Mouse (Mus musculus) ES-E14 (cell line): Measurements from ENCODE around the gene Tead1. TPM values are rescaled to one million over a fixed set of nuclear protein-coding genes. Genes with fewer than 3 reads are reported as not detected.

Source experiments
- DNase-seq: peaks from one replicate; pipeline ENCODE4 v3.0.0-alpha.2; 2013; ENCODE audit warnings: low read depth, low spot score
- H3K27ac ChIP-seq: 2 replicates; pipeline ENCODE4 v1.5.1; 2012; ENCODE audit warnings: low read depth, mild to moderate bottlenecking, low read length, moderate library complexity, mixed read lengths; ENCODE audit not compliant: poor library complexity, insufficient read depth, severe bottlenecking
- H3K36me3 ChIP-seq: 2 replicates; pipeline ENCODE4 v1.6.1; 2012; ENCODE audit warnings: mild to moderate bottlenecking, low read length, moderate library complexity, mixed read lengths; ENCODE audit not compliant: control insufficient read depth, poor library complexity, insufficient read depth, severe bottlenecking
- H3K4me1 ChIP-seq, 2 experiments: fragments of 150-350 bp in 1 of 2; sonication (generic) in 1 of 2; 2 replicates each; pipeline ENCODE4 v1.6.1; 2012; ENCODE audit warnings: low read length in 2 of 2, mild to moderate bottlenecking in 1 of 2, mixed read lengths in 1 of 2; ENCODE audit not compliant: control insufficient read depth in 2 of 2, insufficient read depth in 2 of 2, poor library complexity in 1 of 2
- H3K4me3 ChIP-seq, 2 experiments: fragments of 150-350 bp in 1 of 2; sonication (generic) in 1 of 2; 2 replicates each; pipeline ENCODE4 v1.5.1; 2012; ENCODE audit warnings: low read length in 2 of 2, low read depth in 1 of 2, mild to moderate bottlenecking in 1 of 2, mixed read lengths in 1 of 2; ENCODE audit not compliant: insufficient read depth in 1 of 2, poor library complexity in 1 of 2, severe bottlenecking in 1 of 2
- H3K9ac ChIP-seq: 2 replicates; pipeline ENCODE4 v1.6.1; 2012; ENCODE audit warnings: low read depth, mild to moderate bottlenecking, low read length, mixed read lengths; ENCODE audit not compliant: poor library complexity, insufficient read depth, severe bottlenecking
- H3K9me3 ChIP-seq: fragments of 150-350 bp; sonication (generic); 2 replicates; pipeline ENCODE4 v1.6.1; 2012; ENCODE audit warnings: low read depth, mild to moderate bottlenecking, low read length; ENCODE audit not compliant: control insufficient read depth, insufficient read depth
- CHD2 ChIP-seq: IDR thresholded peaks from 2 replicates; pipeline ENCODE4 v1.6.1; 2014; ENCODE audit warnings: mild to moderate bottlenecking, low read depth, low read length, inconsistent platforms
- HCFC1 ChIP-seq: IDR thresholded peaks from 2 replicates; pipeline ENCODE4 v1.6.1; 2012; ENCODE audit warnings: low read length, inconsistent platforms, borderline replicate concordance; ENCODE audit not compliant: insufficient read depth
- MAFK ChIP-seq: IDR thresholded peaks from 2 replicates; pipeline ENCODE4 v1.6.1; 2014; ENCODE audit warnings: mild to moderate bottlenecking, low read depth, low read length, inconsistent platforms; ENCODE audit not compliant: insufficient read depth
- ZC3H11A ChIP-seq: IDR thresholded peaks from 2 replicates; pipeline ENCODE4 v1.6.1; 2012; ENCODE audit warnings: low read depth, mild to moderate bottlenecking, inconsistent platforms, low read length, borderline replicate concordance
- ZNF384 ChIP-seq: IDR thresholded peaks from 2 replicates; pipeline ENCODE4 v1.6.1; 2012; ENCODE audit warnings: low read depth, low read length, inconsistent platforms
- in situ Hi-C, 2 experiments: fragments of 600-800 bp; cut with MboI; formaldehyde crosslinking; loops; one replicate each; pipeline ENCODE4 v1.15.1; 2025; ENCODE audit warnings: low sequenced_read_pairs in 2 of 2, inconsistent platforms in 1 of 2; ENCODE audit not compliant: unreplicated experiment in 2 of 2
- total RNA-seq: library from RNA; depleted of rRNA; stranded (reverse); fragments of 300-350 nt; gene quantifications from 2 replicates; pipeline ENCODE4 v1.2.3, GENCODE M21; 2012

Gene Tead1
- total RNA-seq, 1 experiment, result 90.5 TPM

DNA sequence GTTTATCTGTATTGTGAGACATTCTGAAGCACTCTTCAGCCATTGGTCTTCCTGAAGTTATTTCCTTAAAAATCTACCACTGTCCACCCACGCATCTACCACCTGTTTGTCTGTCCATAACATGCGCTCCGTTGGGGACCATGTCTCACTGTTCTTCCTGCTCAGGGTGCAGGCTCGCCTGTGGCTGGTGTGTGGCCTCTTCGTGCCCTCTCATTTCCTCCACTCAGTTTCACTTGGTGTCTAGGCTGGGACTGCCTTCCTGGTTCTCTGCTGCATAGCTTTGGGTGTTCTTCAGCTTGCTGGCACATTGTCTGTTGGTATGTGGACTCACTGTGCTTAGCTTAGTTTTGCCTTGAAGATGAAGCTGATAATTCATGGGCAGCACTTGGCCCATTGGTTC lies 32.9 kb downstream of the Tead1 start:
- Histone ChIP-seq H3K4me3 (no peak overlapping the region), H3K27ac (no peak overlapping the region), H3K4me1 (peaks cover 0 to 19% of the 10 kb centered on the region in 2 experiments; a peak in 3 of 4 replicates), H3K36me3 (peaks cover 2% of the 10 kb centered on the region; the same call in 1 of the 2 replicates), H3K9ac (no peak overlapping the region), H3K9me3 (no peaks in the 10 kb centered on the region)
- in situ Hi-C loops, result no loop called here
- TF ChIP-seq ZNF384 (no peak), ZC3H11A (no peak), MAFK (no peak), CHD2 (no peak), HCFC1 (no peak)
- DNase-seq, result no peak

DNA sequence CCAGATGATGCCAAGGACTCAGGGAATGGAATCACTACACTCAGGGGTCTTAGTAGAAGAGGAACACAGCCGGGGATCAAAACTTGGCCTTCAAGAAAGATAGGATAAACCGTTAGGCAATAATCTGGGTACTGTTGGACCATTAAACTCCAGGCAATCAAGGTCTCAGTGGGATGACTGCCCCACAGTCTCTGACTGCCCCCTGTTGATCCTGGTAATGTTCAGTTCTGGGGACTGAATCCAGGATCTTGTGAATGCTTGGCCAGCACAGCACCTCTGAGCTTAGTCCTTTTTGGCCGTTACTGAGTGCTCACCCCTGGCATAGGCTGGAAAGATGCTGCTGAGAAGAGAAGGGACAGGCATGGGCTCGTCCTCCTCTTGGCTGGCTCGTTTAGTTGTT lies 34.4 kb downstream of the Tead1 start:
- no peak overlapping the region for H3K4me3 ChIP-seq
- H3K36me3 ChIP-seq, result no peaks in the 10 kb centered on the region
- no peak for DNase-seq
- H3K9ac ChIP-seq, result no peak overlapping the region
- no peak for TF ChIP-seq ZNF384
- TF ChIP-seq MAFK, result no peak
- no peak for TF ChIP-seq CHD2
- no peak for TF ChIP-seq HCFC1
- TF ChIP-seq ZC3H11A, result no peak
- peaks cover 4 to 28% of the 10 kb centered on the region in 2 experiments; a peak in 3 of 4 replicates for H3K4me1 ChIP-seq
- H3K27ac ChIP-seq, result no peak overlapping the region
- H3K9me3 ChIP-seq, result no peaks in the 10 kb centered on the region
- in situ Hi-C loops, result no loop called here

DNA sequence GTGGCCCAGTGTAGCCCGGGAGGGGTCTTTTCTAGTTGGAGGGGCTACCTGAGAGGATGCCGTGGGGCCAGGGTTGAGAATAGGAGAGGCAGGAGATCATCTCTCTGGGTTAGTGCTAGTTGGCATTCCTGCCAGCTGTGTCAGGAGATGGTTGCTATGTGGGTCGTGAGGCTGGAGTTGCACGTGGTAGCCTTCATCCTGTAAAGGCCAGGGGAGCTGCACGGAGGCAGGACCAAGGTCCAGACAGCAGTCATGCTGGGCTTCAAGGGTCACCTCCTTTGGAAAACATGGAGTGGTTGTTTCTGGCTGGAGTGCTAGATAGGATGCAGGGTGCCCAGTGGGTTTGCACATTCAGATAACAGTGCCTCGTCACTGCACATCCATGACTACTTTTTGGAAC lies 35.7 kb downstream of the Tead1 start:
- Histone ChIP-seq H3K4me1 (peaks cover 4 to 31% of the 10 kb centered on the region in 2 experiments; a peak in 3 of 4 replicates), H3K36me3 (no peaks in the 10 kb centered on the region), H3K9ac (no peak overlapping the region), H3K27ac (no peak overlapping the region), H3K4me3 (no peak overlapping the region), H3K9me3 (no peaks in the 10 kb centered on the region)
- no peak for DNase-seq
- in situ Hi-C loops, result no loop called here
- no peak for TF ChIP-seq CHD2
- TF ChIP-seq ZC3H11A, result no peak
- no peak for TF ChIP-seq HCFC1
- no peak for TF ChIP-seq MAFK
- no peak for TF ChIP-seq ZNF384

DNA sequence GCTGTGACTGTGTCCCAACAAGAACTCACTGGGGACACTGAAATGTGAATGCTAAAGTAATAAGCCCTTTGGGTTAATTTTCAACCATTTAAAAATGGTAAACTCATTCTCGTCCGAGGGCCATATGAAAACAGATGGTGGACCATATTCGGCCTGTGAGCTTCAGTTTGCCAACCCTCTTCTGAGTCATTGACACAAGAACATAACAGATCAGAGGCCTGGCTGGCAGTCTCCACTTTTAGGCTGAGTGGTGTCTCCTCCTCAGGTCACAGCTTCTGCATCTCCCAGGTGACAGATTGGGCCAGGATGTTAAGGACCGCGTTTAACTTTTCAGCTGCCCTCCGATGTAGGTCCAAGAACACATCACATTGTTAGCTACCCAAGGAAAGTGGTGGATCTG lies 37.6 kb downstream of the Tead1 start:
- no peak overlapping the region for H3K27ac ChIP-seq
- H3K4me1 ChIP-seq, result peaks cover 13 to 29% of the 10 kb centered on the region in 2 experiments
- TF ChIP-seq CHD2 (no peak), MAFK (no peak), ZNF384 (no peak), ZC3H11A (no peak), HCFC1 (no peak)
- H3K4me3 ChIP-seq, result no peak overlapping the region
- no peaks in the 10 kb centered on the region for H3K9me3 ChIP-seq
- in situ Hi-C loops, result no loop called here
- H3K9ac ChIP-seq, result no peak overlapping the region
- no peaks in the 10 kb centered on the region for H3K36me3 ChIP-seq
- DNase-seq, result no peak

DNA sequence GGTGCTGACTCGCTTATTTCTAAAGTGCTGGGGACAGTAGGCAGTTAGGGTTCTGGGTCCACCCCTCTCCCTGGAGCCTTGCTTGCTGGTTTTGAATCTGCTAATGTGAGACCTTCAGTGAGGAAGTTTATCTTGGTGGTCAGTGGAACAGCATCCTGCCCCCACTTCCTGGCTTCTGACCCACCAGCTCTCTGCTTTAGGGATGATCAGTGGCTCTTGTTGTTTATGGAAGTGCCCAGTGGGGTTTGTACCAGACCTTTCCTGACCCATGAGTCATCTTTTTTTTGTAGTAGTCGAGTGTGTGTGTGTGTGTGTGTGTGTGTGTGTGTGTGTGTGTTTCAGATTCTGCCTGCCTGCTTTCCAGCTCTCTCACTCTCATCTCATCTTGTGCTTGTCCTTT lies 38.6 kb downstream of the Tead1 start:
- no peak overlapping the region for H3K4me3 ChIP-seq
- no peak for DNase-seq
- in situ Hi-C loops, result no loop called here
- no peak overlapping the region for H3K27ac ChIP-seq
- no peak for TF ChIP-seq CHD2
- TF ChIP-seq HCFC1, result no peak
- TF ChIP-seq ZNF384, result no peak
- TF ChIP-seq ZC3H11A, result no peak
- TF ChIP-seq MAFK, result no peak
- no peaks in the 10 kb centered on the region for H3K9me3 ChIP-seq
- H3K4me1 ChIP-seq, result peaks cover 13 to 30% of the 10 kb centered on the region in 2 experiments
- no peak overlapping the region for H3K9ac ChIP-seq
- no peaks in the 10 kb centered on the region for H3K36me3 ChIP-seq
